Mouse (Mus musculus): ENCODE data around the gene Sptbn4. TPM values are rescaled to one million over a fixed set of nuclear protein-coding genes. Genes with fewer than 3 reads are reported as not detected.

The Sptbn4 gene
- polyA plus RNA-seq, 1 experiment from 2014 or later: 0.40 TPM

- no peak overlapping the region for H3K4me3 ChIP-seq (ENCODE audit: low read depth, low read length)
- no peaks in the 10 kb centered on the region for H3K4me1 ChIP-seq (ENCODE audit: control insufficient read depth, insufficient read depth, low read length)
- H3K27ac ChIP-seq (replicated peaks; ENCODE audit: low read depth, low read length): no peak overlapping the region
- no peak overlapping the region for H3K9ac ChIP-seq (ENCODE audit: low read depth, low read length)
- WGBS: 39% methylated on average over 4 of the region's 4 CpGs
- ATAC-seq (ENCODE audit: low read depth): peak; percentile 38; the same call in 1 of the 2 replicates
- DNase-seq (ENCODE audit: low spot score): no peak
- no peak overlapping the region for H3K4me2 ChIP-seq (ENCODE audit: low read depth, low read length)
- no peaks in the 10 kb centered on the region for H3K36me3 ChIP-seq (ENCODE audit: control insufficient read depth, insufficient read depth, low read length)
- no peaks in the 10 kb centered on the region for H3K9me3 ChIP-seq (ENCODE audit: control insufficient read depth, low read length)
- H3K27me3 ChIP-seq (replicated peaks; ENCODE audit: control insufficient read depth, insufficient read depth, low read length): no peaks in the 10 kb centered on the region
These were observed 20.2 kb upstream of the Sptbn4 start for GRCm38 (mm10) chr7:27467648-27468047.

- 74% methylated on average over 6 of the region's 6 CpGs for WGBS
- DNase-seq (ENCODE audit: low spot score) (no peak), ATAC-seq (ENCODE audit: low read depth) (no peak)
- H3K4me3 ChIP-seq (ENCODE audit: low read depth, low read length): no peak overlapping the region
- H3K36me3 ChIP-seq (ENCODE audit: control insufficient read depth, insufficient read depth, low read length): no peaks in the 10 kb centered on the region
- H3K9ac ChIP-seq (ENCODE audit: low read depth, low read length): no peak overlapping the region
- no peaks in the 10 kb centered on the region for H3K27me3 ChIP-seq (replicated peaks; ENCODE audit: control insufficient read depth, insufficient read depth, low read length)
- no peak overlapping the region for H3K27ac ChIP-seq (replicated peaks; ENCODE audit: low read depth, low read length)
- no peak overlapping the region for H3K4me2 ChIP-seq (ENCODE audit: low read depth, low read length)
- H3K4me1 ChIP-seq (ENCODE audit: control insufficient read depth, insufficient read depth, low read length): no peaks in the 10 kb centered on the region
- no peaks in the 10 kb centered on the region for H3K9me3 ChIP-seq (ENCODE audit: control insufficient read depth, low read length)
These were observed 13.0 kb upstream of the Sptbn4 start for GRCm38 (mm10) chr7:27460477-27460876.

- Histone ChIP-seq H3K4me3 (ENCODE audit: low read depth, low read length) (no peak overlapping the region), H3K27ac (replicated peaks; ENCODE audit: low read depth, low read length) (no peak overlapping the region), H3K9ac (ENCODE audit: low read depth, low read length) (no peak overlapping the region), H3K27me3 (replicated peaks; ENCODE audit: control insufficient read depth, insufficient read depth, low read length) (no peaks in the 10 kb centered on the region), H3K36me3 (ENCODE audit: control insufficient read depth, insufficient read depth, low read length) (no peaks in the 10 kb centered on the region), H3K9me3 (ENCODE audit: control insufficient read depth, low read length) (no peaks in the 10 kb centered on the region), H3K4me1 (ENCODE audit: control insufficient read depth, insufficient read depth, low read length) (no peaks in the 10 kb centered on the region), H3K4me2 (ENCODE audit: low read depth, low read length) (no peak overlapping the region)
- DNase-seq (ENCODE audit: low spot score) (no peak), ATAC-seq (ENCODE audit: low read depth) (no peak)
- 92% methylated on average over 5 of the region's 5 CpGs for WGBS
These were observed 12.2 kb upstream of the Sptbn4 start for GRCm38 (mm10) chr7:27459640-27460039.

- Histone ChIP-seq H3K9ac (ENCODE audit: low read depth, low read length) (no peak overlapping the region), H3K4me2 (ENCODE audit: low read depth, low read length) (no peak overlapping the region), H3K27me3 (replicated peaks; ENCODE audit: control insufficient read depth, insufficient read depth, low read length) (no peaks in the 10 kb centered on the region), H3K4me3 (ENCODE audit: low read depth, low read length) (no peak overlapping the region), H3K36me3 (ENCODE audit: control insufficient read depth, insufficient read depth, low read length) (no peaks in the 10 kb centered on the region), H3K4me1 (ENCODE audit: control insufficient read depth, insufficient read depth, low read length) (no peaks in the 10 kb centered on the region), H3K27ac (replicated peaks; ENCODE audit: low read depth, low read length) (no peak overlapping the region), H3K9me3 (ENCODE audit: control insufficient read depth, low read length) (no peaks in the 10 kb centered on the region)
- WGBS: 94% methylated on average over 4 of the region's 4 CpGs
- DNase-seq (ENCODE audit: low spot score) (no peak), ATAC-seq (ENCODE audit: low read depth) (no peak)
These were observed 11.1 kb upstream of the Sptbn4 start for GRCm38 (mm10) chr7:27458614-27459013.

GRCm38 (mm10) chr7:27455273-27455672 is 7.8 kb upstream of the Sptbn4 start:
- no peak overlapping the region for H3K4me3 ChIP-seq (ENCODE audit: low read depth, low read length)
- WGBS: 89% methylated on average over 3 of the region's 3 CpGs
- no peak overlapping the region for H3K4me2 ChIP-seq (ENCODE audit: low read depth, low read length)
- no peaks in the 10 kb centered on the region for H3K4me1 ChIP-seq (ENCODE audit: control insufficient read depth, insufficient read depth, low read length)
- H3K36me3 ChIP-seq (ENCODE audit: control insufficient read depth, insufficient read depth, low read length): no peaks in the 10 kb centered on the region
- no peak overlapping the region for H3K27ac ChIP-seq (replicated peaks; ENCODE audit: low read depth, low read length)
- H3K9me3 ChIP-seq (ENCODE audit: control insufficient read depth, low read length): no peaks in the 10 kb centered on the region
- no peak overlapping the region for H3K9ac ChIP-seq (ENCODE audit: low read depth, low read length)
- ATAC-seq (ENCODE audit: low read depth) (no peak), DNase-seq (ENCODE audit: low spot score) (no peak)
- H3K27me3 ChIP-seq (replicated peaks; ENCODE audit: control insufficient read depth, insufficient read depth, low read length): no peaks in the 10 kb centered on the region

- DNase-seq (ENCODE audit: low spot score) (no peak), ATAC-seq (ENCODE audit: low read depth) (no peak)
- Histone ChIP-seq H3K4me2 (ENCODE audit: low read depth, low read length) (no peak overlapping the region), H3K4me1 (ENCODE audit: control insufficient read depth, insufficient read depth, low read length) (no peaks in the 10 kb centered on the region), H3K27ac (replicated peaks; ENCODE audit: low read depth, low read length) (no peak overlapping the region), H3K36me3 (ENCODE audit: control insufficient read depth, insufficient read depth, low read length) (no peaks in the 10 kb centered on the region), H3K4me3 (ENCODE audit: low read depth, low read length) (no peak overlapping the region), H3K27me3 (replicated peaks; ENCODE audit: control insufficient read depth, insufficient read depth, low read length) (no peaks in the 10 kb centered on the region), H3K9me3 (ENCODE audit: control insufficient read depth, low read length) (no peaks in the 10 kb centered on the region), H3K9ac (ENCODE audit: low read depth, low read length) (no peak overlapping the region)
- WGBS: 70% methylated on average over 10 of the region's 10 CpGs
These were observed 7.1 kb upstream of the Sptbn4 start for GRCm38 (mm10) chr7:27454461-27455121.

GRCm38 (mm10) chr7:27452206-27452770 is 4.8 kb upstream of the Sptbn4 start:
- H3K4me2 ChIP-seq (ENCODE audit: low read depth, low read length): no peak overlapping the region
- 43% methylated on average over 13 of the region's 13 CpGs for WGBS
- DNase-seq (ENCODE audit: low spot score) (no peak), ATAC-seq (ENCODE audit: low read depth) (no peak)
- no peak overlapping the region for H3K27ac ChIP-seq (replicated peaks; ENCODE audit: low read depth, low read length)
- no peak overlapping the region for H3K9ac ChIP-seq (ENCODE audit: low read depth, low read length)
- H3K27me3 ChIP-seq (replicated peaks; ENCODE audit: control insufficient read depth, insufficient read depth, low read length): peaks cover 2% of the 10 kb centered on the region; the same call in 1 of the 2 replicates
- H3K36me3 ChIP-seq (ENCODE audit: control insufficient read depth, insufficient read depth, low read length): no peaks in the 10 kb centered on the region
- H3K9me3 ChIP-seq (ENCODE audit: control insufficient read depth, low read length): no peaks in the 10 kb centered on the region
- H3K4me3 ChIP-seq (ENCODE audit: low read depth, low read length): no peak overlapping the region
- peaks cover 8% of the 10 kb centered on the region; the same call in 1 of the 2 replicates for H3K4me1 ChIP-seq (ENCODE audit: control insufficient read depth, insufficient read depth, low read length)

GRCm38 (mm10) chr7:27451359-27451758 is 3.9 kb upstream of the Sptbn4 start:
- Histone ChIP-seq H3K27ac (replicated peaks; ENCODE audit: low read depth, low read length) (no peak overlapping the region), H3K36me3 (ENCODE audit: control insufficient read depth, insufficient read depth, low read length) (no peaks in the 10 kb centered on the region), H3K9me3 (ENCODE audit: control insufficient read depth, low read length) (no peaks in the 10 kb centered on the region), H3K27me3 (replicated peaks; ENCODE audit: control insufficient read depth, insufficient read depth, low read length) (peaks cover 11% of the 10 kb centered on the region), H3K4me2 (ENCODE audit: low read depth, low read length) (no peak overlapping the region), H3K4me1 (ENCODE audit: control insufficient read depth, insufficient read depth, low read length) (peaks cover 12% of the 10 kb centered on the region; the same call in 1 of the 2 replicates), H3K9ac (ENCODE audit: low read depth, low read length) (no peak overlapping the region), H3K4me3 (ENCODE audit: low read depth, low read length) (no peak overlapping the region)
- DNase-seq (ENCODE audit: low spot score) (no peak), ATAC-seq (ENCODE audit: low read depth) (no peak)
- WGBS: 91% methylated on average over 2 of the region's 2 CpGs

All from embryonic facial prominence, embryonic 14.5 days (tissue).